Mouse (Mus musculus) cerebellum, postnatal 25 days (tissue): Measurements from ENCODE around the gene Cdc42ep1.

Experiments
- DNase-seq, 2 experiments: peaks; one replicate each; pipeline ENCODE4 v3.0.0; 2021; ENCODE audit warnings: mixed read lengths in 2 of 2

Gene Cdc42ep1

DNA sequence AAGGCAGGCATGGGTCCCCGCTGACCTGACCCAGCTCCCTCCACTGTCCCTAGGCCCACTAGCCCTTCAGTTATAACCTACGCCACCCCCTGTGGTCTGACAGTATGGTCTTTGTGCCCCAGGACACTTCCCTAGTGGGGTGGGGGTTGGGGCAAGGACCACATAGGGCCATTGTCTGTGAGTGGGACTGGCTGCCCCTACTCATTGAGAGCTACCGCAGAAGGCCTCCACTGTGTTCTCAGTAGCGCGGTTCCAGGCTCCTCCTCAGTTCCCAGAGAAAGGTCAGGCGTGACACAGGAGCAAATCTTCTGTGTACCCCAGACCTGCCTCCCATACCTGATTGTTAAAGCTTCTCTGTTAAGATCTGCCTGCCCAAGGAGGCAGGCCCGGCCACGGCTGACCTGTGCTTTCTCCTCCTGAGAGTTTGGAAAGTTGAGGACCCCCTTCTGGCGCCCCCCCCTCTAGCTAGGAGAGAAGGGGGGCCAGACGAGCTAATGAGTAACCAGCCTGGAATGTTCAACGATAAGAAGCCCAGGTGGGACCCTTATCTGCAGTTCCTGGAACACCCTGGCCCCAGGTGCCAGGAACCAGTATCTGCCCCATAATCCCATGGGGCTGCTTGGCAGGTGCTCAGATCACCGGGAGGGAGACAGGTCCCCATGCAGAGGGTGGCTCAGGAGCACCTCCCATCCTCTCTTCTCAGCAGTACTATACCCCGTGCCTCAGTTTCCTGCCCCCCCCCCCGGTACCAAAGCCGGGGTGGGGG is 7.8 kb downstream of the Cdc42ep1 start:
- peak in 1 of 2 experiments; percentile 25 for DNase-seq

- no peak for DNase-seq
Observed at GRCm38 (mm10) chr15:78850944-78851343, 8.5 kb downstream of the Cdc42ep1 start.

DNA sequence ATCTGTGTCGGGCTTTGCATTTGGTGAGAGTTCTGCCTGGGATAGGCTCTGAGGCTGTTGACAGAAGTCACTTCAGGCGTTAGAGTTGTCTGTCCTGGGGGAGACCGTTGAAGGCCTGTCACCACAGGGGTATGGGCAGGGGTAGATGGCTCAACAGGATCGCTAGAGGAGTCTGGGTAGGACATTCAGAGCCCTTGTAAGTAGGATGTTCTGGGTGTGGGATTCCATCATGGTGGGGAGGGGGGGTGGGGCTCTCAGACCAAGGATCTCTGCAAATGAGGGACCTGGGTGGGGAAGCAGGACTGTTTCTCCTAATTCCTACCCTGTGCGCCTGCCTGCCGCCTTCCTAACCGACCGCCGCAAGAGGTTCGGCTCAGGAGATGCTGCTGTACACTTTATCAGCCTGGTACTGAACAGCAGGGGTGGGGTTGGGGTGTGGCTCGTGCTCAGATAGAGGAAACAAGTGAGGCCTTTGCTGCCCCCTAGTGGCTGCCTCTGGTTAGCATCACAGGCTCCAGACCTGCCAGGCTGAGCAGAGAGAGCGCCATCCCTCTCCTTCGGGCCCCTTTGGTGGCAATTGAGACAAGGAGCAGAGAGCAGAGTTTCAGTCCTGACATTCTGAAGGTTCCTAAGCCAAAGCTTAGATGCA is 9.2 kb downstream of the Cdc42ep1 start:
- peak; percentile 95 to 97 for DNase-seq

GRCm38 (mm10) chr15:78855303-78855965 is 13.0 kb downstream of the Cdc42ep1 start, which contains the start of gene Lgals2:
Gene Lgals2 (minus strand): TSS chr15:78855529.
- no peak for DNase-seq

DNA sequence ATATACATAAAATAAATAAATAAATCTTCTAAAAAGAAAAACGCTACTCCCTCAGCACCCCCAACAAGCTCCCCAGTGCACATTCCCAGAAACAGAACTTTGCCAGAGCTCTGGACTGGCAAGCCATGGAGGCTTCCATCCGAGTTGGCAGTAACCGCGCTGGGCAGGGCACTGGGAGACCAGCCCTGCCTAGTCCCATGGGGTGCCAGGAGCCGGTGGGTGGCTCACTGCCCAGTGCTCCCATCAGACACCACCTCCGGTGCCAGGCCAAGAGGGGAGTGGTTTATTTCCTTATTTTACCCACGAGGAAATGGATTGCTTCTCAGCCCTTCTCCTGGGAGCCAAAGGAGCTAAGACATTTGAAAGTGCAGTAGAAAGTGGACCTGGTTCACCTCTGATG is 14.6 kb downstream of the Cdc42ep1 start:
- DNase-seq: peak; percentile 58 to 76

- DNase-seq: peak; percentile 78 to 82
Observed at GRCm38 (mm10) chr15:78859311-78859710, 16.9 kb downstream of the Cdc42ep1 start.

DNA sequence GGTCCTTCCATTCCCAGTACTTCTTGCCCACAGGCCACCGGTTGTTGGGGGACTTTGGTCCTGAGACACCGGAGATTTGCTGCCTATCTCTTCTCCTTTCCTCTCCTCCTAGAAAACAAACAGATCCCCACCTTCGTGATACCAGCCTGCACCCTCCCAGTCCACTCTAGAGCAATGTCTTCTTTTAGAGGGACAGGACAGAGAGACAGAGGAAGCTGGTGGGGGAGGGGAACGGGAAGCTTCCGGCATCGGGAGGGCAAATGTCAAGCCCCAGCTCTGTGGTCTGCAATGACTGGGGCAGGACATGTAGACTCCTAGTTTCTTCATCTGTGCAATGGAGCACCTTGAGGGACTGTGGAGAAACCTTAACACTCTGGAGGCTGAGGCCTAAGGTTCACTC is 17.3 kb downstream of the Cdc42ep1 start:
- peak in 1 of 2 experiments; percentile 34 for DNase-seq

GRCm38 (mm10) chr15:78862280-78862679 is 19.9 kb downstream of the Cdc42ep1 start:
- DNase-seq: no peak

GRCm38 (mm10) chr15:78863154-78863553 is 20.7 kb downstream of the Cdc42ep1 start:
- no peak for DNase-seq

DNA sequence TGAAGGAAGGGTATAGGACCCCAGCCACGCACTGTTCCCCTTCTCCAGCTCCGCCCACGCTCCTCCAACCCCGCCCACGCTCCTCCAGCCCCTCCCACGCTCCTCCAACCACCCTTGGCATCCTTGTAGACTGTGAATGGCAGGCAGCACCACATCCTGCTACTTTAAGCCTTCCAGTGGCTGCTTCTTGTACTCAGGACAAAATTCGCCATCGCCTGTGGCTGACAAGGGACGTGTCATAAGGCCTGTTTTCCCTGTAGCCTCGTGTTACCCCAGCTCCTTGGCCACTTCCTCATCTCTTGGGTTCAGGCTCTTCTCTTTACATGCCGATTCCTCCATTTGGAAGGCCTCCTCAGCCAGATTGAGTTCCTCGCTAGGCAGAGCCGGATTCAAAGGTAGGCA is 21.4 kb downstream of the Cdc42ep1 start:
- no peak for DNase-seq

DNA sequence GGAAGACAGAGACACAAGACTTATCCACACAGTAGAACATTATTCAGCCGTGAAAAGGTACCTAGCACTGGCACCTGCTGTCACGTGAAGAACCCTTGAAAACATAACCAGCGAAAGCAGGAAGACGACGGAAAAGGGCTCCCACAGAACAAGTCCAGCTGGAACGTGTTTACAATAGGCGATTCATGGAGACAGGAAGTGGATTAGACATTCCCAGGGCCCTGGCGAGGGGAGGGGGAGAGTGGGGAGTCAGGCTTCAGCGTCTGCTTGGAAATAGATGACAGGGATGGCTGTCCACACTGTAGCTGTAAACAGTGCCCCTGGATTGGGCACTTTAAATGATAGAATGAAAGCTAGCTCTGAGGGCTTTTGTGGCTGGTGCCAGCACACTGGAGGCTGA is 26.0 kb downstream of the Cdc42ep1 start:
- DNase-seq: no peak

GRCm38 (mm10) chr15:78868826-78869233 is 26.4 kb downstream of the Cdc42ep1 start:
- DNase-seq: no peak

DNA sequence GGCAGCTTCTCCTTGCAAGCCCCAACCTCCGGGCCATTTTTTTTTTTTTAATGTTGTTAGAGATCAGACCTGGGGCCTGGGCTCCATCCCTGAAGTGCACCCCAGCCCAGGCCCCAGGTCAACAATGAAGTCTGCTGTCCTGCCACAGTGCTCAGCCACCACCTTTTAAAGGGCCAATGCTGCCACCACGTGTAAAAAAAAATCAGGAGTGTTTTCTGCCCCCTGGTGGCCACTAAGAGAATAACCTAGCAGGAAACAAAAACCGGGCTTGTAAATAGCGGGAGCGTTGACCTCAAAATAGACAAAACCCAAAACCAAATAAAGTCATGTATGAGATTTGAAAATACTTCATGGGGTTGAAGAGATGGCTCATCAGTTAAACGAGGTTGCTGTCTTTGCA is 27.4 kb downstream of the Cdc42ep1 start:
- DNase-seq: peak; percentile 62 to 74

GRCm38 (mm10) chr15:78872021-78872608 is 29.7 kb downstream of the Cdc42ep1 start:
- DNase-seq: no peak

DNA sequence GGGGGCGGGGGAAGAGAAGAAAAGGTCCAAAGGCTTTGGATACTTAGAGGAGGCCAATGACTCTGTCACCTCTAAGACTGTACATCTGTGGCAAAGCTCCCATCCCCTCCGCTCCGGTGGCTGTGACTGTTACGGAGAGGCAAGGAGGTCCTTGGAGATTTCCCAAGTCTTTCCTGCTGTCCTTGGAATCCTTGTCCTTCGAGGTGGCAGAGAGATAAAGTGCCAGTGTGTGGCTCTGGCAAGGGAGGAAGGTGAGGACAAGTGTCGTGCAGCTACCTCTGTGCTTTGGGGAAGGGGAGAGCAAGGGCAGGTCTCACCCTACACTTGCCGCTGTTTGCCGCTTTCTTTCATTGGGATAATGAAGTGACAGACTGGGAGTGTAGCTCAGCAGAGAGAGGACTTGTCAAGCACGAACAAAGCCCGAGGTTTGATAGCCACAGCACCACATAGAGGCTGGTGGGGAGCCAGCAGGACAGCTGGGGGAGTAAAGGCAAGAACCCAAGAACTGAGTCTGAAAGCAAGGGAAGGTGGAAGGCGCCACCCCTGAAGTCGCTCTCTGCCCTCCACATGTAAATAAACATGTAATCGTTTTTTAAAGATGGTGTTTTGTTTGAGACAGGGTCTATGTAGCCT is 31.5 kb downstream of the Cdc42ep1 start:
- DNase-seq: no peak

- DNase-seq: no peak
Observed at GRCm38 (mm10) chr15:78874989-78875388, 32.6 kb downstream of the Cdc42ep1 start.

DNA sequence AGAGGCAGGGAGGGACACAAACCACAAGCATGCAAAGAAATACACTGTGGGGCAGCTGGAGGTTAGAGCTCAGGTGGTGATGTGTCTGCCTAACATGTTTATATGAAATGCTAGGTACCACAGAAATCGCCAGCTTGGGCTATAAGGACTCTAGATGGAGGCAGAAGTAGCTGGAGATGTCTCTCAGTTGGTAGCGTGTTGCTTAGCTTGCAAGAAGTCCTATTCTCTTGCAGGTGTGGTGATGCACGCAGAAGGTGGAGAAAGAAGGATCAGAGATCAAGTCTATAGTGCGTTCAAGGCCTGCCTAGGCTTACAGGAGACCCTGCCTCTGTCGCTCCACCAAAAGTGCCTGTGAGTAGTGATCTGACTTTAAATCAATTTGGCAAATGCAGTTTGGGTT is 33.1 kb downstream of the Cdc42ep1 start:
- no peak for DNase-seq

GRCm38 (mm10) chr15:78876258-78876696 is 33.9 kb downstream of the Cdc42ep1 start:
- peak; percentile 87 to 91 for DNase-seq

- peak; percentile 94 to 97 for DNase-seq
Observed at GRCm38 (mm10) chr15:78876991-78877809, 34.8 kb downstream of the Cdc42ep1 start, which contains the start of gene Gga1. Gene Gga1 (plus strand): TSS chr15:78877190.

GRCm38 (mm10) chr15:78877810-78878390 is 35.5 kb downstream of the Cdc42ep1 start:
- DNase-seq: peak in 1 of 2 experiments; percentile 41
